Mouse (Mus musculus) regulatory T cell (primary cell): ENCODE measurements around the gene Gm20481.
"Not testable (repeated sequence)": the region's sequence is repeated elsewhere in the genome, so short reads cannot be mapped to it uniquely, and the experiment has no call there.

Source experiments
- in situ Hi-C: fragments of 300-600 bp; cut with MboI, MseI; formaldehyde crosslinking; loops from one replicate; pipeline ENCODE4 v1.15.1; 2025; ENCODE audit warnings: high pct_unique_total_duplicates

Gm20481 gene

DNA sequence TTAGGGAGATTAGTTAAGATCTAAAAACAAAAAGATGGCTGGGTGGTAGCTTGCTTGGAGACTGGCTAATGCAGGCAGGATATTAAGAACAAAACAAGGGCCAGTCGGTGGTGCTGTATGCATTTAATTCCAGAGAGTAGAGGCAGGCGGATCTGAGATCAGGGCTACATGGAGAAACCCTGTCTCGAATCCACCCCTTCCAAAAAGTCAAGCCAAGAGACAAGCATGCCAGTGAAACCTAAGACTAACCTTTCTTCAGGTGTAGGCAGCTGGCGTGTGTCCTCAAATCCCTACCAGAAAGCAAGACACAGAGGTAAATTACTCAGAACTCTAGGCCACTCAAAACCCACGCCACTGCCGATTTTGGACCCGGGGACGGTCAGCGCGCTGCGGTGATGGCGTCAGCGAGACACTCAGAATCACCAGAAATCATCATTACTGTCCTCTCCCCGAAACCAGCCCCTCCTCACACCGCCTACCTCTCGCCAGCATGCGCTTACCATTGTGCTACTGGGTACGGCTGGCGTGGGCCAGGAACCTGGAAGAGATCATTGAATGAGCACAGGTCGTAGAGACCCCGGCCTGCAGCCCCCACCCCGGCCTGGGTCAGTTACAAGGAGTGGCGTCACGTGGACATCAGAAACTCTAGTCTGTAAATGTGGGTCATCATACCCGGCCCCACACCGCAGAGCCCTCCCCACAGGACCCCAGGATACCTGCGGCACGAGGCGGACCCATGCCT is 17.9 kb upstream of the Gm20481 start:
- in situ Hi-C loops, result no loop called here

GRCm38 (mm10) chr17:34952378-34953040 is 17.2 kb upstream of the Gm20481 start:
- in situ Hi-C loops, result no loop called here

DNA sequence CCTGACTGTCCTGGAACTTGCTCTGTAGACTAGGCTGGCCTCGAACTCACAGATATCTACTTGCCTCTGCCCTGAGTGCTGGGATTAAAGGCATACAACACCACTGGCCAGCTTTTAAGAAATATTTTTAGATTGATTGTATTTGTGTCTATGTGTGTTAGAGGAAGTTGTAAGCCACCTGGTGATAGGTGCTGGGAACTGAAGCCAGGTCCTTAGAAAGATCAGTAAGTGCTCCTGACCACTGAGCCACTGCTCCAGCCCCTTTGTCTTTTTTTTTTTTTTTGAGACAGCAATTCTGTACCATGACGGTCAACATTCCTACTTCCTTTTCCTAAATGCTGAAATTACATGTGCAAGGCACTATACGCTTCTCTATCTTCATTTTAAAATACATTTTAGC is 16.5 kb upstream of the Gm20481 start:
- in situ Hi-C loops, result no loop called here

GRCm38 (mm10) chr17:34953904-34954303 is 15.8 kb upstream of the Gm20481 start:
- in situ Hi-C loops, result no loop called here

DNA sequence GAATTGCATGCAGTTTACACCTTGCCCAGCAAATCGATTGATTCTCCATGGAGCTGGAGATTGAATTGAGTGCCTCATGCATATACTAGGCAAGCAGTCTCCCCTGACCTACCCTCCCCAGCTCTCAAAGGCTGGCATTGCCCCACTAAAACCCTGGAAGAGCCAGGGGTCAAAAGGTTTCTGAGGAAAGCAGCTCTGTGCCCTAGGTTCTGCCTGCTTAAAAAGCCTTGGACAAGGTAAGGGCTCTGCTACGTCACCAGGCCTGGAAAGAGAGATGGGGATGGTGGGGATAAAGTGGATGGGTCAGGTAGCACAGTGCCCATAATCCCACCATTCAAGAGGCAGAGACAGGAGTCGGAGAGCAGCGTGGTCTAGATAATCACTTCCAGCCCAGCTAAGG is 14.9 kb upstream of the Gm20481 start:
- in situ Hi-C loops, result no loop called here

- in situ Hi-C loops, result no loop called here
Observed at GRCm38 (mm10) chr17:34955884-34956283, 13.8 kb upstream of the Gm20481 start.

DNA sequence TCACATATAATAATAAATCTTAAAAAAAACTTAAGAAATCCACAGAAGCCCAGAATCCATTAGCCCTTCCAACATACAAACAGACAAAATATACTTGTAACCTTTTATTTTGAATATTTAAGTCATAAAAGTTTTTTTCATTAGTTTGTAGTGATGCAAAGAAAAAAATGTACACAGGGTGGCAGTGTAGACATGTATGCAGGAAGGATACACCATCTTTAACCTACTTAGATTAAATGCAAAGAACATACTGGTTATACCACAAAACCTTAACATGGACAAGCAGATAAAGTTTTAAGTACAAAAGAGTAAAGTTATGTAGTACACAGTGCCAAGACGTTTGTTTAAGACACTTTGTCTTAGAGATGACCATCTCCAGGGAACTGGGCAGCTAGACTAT is 13.4 kb upstream of the Gm20481 start:
- in situ Hi-C loops, result no loop called here

DNA sequence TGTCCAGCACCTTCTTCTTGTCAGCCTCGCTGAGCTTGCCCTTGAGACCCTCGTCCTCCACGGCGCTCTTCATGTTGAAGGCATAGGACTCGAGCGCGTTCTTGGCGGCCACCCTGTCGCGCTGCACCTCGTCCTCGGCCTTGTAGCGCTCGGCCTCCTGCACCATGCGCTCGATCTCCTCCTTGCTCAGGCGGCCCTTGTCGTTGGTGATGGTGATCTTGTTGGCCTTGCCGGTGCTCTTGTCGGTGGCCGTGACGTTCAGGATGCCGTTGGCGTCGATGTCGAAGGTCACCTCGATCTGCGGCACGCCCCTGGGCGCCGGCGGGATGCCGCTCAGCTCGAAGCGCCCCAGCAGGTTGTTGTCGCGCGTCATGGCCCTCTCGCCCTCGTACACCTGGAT is 12.4 kb upstream of the Gm20481 start:
- in situ Hi-C loops, result not testable (repeated sequence)

- in situ Hi-C loops, result not testable (repeated sequence)
Observed at GRCm38 (mm10) chr17:34957966-34958365, 11.7 kb upstream of the Gm20481 start.

- in situ Hi-C loops, result not testable (repeated sequence)
Observed at GRCm38 (mm10) chr17:34958734-34959129, 11.0 kb upstream of the Gm20481 start.

- in situ Hi-C loops, result not testable (repeated sequence)
Observed at GRCm38 (mm10) chr17:34959130-34959778, 10.5 kb upstream of the Gm20481 start, which contains the start of gene Hspa1b. TSS of gene Hspa1b (minus strand) at chr17:34959238.

GRCm38 (mm10) chr17:34959881-34960515 is 9.7 kb upstream of the Gm20481 start:
- in situ Hi-C loops, result no loop called here

- in situ Hi-C loops, result no loop called here
Observed at GRCm38 (mm10) chr17:34960702-34961493, 8.8 kb upstream of the Gm20481 start.

- in situ Hi-C loops, result no loop called here
Observed at GRCm38 (mm10) chr17:34962125-34962524, 7.6 kb upstream of the Gm20481 start.

DNA sequence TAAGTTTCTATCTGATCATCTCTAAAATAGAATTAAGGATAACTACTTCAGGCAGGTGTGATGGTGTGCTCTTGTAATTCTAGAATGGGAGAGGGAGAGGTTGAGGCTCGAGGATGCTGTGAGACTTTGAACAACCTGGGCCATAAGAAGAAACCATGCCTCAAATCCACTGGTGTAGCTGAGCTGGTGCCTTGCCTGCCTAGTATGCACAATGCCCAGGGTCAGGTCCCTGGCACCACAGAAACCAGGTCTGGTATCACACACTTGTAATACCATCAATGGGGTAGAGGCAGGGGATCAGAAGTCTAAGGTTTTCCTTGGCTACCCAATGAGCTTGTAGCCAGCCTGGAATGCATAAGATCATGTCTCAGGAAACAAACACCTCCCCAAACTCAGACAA is 6.9 kb upstream of the Gm20481 start:
- in situ Hi-C loops, result no loop called here

DNA sequence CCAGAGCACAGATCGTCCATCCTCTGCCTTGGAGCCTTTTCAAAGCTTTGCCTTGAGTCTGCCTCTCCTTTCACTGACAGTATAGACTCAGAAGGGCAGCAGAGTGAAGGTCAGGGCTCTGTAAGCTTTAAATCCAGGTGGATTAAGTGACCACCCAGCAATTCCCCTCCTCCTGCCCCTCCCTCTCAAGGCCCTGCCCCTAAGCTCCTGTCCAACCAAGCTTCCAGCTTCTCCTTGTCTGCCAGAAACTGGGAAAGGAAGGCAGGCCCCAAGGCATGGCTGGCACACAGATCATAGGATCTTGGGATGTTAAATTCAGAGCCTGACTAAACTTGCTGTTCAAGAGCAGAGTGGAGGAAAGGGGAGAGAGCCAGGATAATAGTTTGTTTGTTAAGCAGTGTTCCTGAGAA is 5.1 kb upstream of the Gm20481 start:
- in situ Hi-C loops, result no loop called here

GRCm38 (mm10) chr17:34965627-34966026 is 4.1 kb upstream of the Gm20481 start:
- in situ Hi-C loops, result no loop called here

DNA sequence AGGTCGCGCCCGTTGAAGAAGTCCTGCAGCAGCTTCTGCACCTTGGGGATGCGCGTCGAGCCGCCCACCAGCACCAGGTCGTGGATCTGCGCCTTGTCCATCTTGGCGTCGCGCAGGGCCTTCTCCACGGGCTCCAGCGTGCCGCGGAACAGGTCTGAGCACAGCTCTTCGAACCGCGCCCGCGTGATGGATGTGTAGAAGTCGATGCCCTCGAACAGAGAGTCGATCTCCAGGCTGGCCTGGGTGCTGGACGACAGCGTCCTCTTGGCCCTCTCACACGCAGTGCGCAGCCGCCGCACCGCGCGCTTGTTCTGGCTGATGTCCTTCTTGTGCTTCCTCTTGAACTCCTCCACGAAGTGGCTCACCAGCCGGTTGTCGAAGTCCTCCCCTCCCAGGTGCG is 1.1 kb downstream of the Gm20481 start:
- in situ Hi-C loops, result not testable (repeated sequence)

DNA sequence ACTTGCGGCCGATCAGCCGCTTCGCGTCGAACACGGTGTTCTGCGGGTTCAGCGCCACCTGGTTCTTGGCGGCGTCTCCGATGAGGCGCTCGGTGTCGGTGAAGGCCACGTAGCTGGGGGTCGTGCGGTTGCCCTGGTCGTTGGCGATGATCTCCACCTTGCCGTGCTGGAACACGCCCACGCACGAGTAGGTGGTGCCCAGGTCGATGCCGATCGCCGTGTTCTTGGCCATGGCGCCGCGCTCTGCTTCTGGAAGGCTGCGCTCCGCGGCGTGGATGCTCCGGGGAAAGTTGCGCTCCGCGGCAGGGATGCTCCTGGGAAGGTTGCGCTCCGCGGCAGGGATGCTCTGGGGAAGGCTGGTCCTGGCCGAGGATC is 2.0 kb downstream of the Gm20481 start:
- in situ Hi-C loops, result not testable (repeated sequence)

GRCm38 (mm10) chr17:34972069-34972749 is 2.5 kb downstream of the Gm20481 start, which contains the start of the genes Hspa1a and Hspa1l:
TSS of gene Hspa1a (minus strand) at chr17:34972156.
TSS of gene Hspa1l (plus strand) at chr17:34972703.
- in situ Hi-C loops, result not testable (repeated sequence)
